Mouse (Mus musculus) C2C12 (cell line): Measurements from ENCODE around the gene Myof.

Source experiments
- CTCF ChIP-seq: IDR thresholded peaks from one replicate; pipeline ENCODE4 v1.5.1; 2011; ENCODE audit not compliant: control insufficient read depth, insufficient read depth, insufficient read length
- FOSL1 ChIP-seq: IDR thresholded peaks from one replicate; pipeline ENCODE4 v1.8.0; 2011; ENCODE audit warnings: mild to moderate bottlenecking, low read length; ENCODE audit not compliant: poor library complexity, insufficient read depth, severe bottlenecking
- MYOD1 ChIP-seq: IDR thresholded peaks from one replicate; pipeline ENCODE4 v1.6.1; 2011; ENCODE audit warnings: low read depth; ENCODE audit not compliant: control insufficient read depth, insufficient read length
- MYOG ChIP-seq: IDR thresholded peaks from one replicate; pipeline ENCODE4 v1.6.1; 2011; ENCODE audit not compliant: control insufficient read depth, insufficient read length; ENCODE audit errors: extremely low read depth

GRCm38 (mm10) chr19:38027881-38028521 is 15.4 kb downstream of the Myof start:
- TF ChIP-seq CTCF (no peak), FOSL1 (no peak), MYOG (no peak), MYOD1 (no peak)
